Mouse (Mus musculus): ENCODE results near the gene Wwox. TPM values are rescaled to one million over a fixed set of nuclear protein-coding genes. Genes with fewer than 3 reads are reported as not detected.

Wwox gene
- total RNA-seq, 2 experiments from 2014 or later: 10.5 to 11.3 TPM

DNA sequence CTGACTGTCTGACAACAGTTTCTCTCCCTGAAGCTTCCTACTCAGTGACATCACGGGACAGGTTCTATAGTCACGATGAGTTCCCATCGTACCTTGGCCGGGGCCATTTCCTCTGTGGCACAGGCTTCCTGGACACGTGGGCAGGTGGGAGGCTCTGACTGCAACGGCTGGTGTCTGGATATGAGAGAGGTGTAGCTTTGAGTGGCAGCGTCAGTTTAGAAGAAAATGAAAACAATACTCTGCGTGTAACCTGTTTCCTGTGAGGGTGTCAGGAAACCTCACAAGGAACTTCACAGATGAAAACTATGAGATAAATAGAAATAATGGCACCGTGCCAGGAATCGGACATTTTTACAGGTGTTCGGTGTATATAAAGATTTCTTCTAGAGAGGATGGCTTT lies 750.4 kb downstream of the Wwox start:
- DNase-seq: no peak

DNA sequence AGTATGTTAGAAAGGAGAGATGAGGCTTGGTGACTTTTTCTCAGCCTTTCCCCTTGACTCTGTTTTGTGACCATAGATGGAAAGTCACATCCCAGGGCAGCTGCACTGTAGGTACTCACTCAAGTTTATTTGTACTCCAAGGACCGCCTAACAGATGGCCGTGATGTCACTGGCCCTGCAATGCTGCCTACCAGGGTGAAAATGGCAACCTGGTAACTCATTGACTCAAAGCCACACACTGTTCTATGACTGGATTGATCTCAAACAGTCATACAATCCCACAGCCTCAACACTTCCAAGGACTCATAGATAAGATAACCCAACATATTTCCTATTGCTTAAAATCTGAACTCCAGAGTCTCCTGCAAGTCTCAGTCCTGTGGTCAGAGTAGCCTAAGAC lies 754.3 kb downstream of the Wwox start:
- no peak for DNase-seq

DNA sequence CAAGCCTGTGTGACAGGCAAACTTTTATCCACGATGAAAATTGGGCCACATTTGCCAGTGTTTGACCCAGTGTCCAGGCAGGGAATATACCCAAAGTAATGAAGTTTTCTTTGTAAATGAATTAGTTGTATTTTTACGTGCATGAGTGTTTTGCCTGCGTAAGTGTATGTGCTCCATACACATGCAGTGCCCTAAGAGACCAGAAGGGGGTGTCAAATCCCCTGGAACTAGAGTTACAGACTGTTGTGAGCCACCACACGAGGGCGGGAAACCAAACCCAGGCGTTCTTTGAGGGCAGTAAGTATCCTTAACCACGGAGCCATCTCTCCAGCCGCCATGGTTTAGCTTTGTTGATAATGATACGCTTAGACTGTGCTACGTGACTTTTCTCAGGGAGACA lies 755.9 kb downstream of the Wwox start:
- no peak for DNase-seq

DNA sequence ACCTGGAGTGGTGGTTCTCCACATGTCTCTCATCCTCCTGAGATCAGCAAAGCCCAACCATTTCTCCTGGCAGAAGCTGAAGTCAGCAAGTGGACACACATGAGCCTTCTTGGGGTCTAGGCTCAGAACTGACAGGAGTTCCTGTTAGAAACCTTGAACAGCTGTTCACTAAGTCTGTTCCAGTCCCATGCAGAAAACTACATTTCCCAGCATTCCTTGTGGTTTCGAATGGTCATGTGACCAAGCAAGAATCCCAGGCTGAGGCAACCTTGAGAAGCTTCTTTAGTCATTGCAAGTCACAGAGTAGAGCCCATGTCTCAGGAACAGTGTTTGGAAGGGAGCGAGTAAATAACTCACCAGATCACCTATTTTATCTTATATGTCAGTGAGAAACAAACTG lies 757.4 kb downstream of the Wwox start:
- no peak for DNase-seq

DNA sequence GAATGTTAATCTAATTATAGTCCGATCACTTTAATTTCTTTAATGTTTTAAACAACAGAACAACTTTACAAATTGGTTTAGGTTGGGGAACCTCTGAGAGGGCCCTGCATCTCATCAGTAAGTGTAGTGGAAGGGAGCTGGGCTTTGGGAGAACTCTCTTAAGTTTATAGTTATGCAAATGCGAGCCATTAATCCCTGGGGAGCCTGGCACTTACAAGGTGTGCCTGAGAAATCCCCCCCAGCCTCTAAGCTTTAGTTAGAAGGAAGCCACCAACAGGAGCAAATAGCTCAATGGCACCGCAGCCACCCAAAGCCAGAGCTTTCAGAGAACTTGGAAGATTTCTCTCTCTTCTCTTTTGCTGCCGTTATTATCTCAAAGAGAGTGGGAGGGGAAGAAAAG lies 759.7 kb downstream of the Wwox start:
- no peak for DNase-seq

DNA sequence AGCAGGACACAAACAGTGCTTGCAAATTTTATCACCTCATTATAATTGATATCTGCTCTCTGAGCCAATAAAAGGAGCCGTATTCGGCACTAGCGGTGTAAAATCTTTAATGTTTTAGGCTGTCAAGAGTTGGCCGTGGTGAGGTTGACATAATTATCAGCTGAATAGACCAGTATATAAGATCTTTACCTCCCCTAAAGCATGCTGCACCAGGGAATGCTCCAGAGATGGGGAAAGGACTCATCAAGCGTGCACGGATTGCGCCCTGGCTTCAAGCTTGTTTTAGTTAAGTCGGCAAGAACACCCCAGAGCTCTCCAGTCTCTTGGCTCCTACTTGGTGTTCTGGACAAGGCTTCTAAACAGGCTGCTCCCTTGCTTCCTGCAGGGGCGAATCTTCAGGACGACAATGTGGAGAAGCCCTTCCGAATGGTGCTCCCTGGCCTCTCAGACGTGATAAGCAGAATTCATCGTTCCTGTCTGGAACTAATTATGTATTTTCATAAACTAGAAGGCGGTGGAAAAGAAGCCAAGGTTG lies 760.2 kb downstream of the Wwox start:
- no peak for DNase-seq

DNA sequence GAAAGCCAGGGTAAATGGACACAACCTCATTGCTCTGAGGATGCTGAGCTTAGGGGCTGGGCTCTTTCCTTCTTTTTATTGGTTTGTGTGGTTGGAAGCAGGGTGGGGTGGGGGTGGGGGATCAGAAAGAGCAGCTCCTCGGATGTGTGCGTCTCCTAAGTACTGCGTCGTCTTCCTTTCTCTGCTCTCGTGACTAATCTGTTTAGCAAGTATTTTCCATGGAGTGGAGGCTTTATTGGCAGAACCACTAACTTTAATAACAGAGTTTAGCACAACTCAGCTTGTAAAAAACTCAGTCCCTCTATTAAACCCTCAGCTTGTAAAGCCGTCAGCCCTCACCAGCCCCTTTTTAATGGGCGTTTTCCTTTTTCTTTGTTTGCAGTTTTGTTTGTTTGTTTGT lies 762.3 kb downstream of the Wwox start:
- no peak for DNase-seq

DNA sequence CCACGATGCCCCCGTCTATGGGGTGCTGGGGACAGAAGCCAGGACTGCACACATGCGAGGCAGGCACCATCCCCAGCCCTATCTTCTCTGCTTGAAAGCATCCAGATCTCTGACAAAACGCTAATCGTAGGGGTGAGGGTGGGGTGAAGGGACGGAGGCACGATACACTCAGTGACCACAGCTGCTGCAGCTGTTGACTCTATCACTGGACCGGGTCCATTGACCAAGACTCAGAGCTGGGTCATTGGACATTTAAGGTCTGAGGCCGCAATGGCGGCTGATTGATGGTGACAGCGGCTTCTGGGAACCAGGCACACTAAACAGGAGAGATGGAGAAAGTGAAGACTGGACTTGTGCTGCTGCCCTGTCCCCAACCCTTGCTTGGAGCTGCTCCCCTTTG lies 768.0 kb downstream of the Wwox start:
- DNase-seq: no peak

DNA sequence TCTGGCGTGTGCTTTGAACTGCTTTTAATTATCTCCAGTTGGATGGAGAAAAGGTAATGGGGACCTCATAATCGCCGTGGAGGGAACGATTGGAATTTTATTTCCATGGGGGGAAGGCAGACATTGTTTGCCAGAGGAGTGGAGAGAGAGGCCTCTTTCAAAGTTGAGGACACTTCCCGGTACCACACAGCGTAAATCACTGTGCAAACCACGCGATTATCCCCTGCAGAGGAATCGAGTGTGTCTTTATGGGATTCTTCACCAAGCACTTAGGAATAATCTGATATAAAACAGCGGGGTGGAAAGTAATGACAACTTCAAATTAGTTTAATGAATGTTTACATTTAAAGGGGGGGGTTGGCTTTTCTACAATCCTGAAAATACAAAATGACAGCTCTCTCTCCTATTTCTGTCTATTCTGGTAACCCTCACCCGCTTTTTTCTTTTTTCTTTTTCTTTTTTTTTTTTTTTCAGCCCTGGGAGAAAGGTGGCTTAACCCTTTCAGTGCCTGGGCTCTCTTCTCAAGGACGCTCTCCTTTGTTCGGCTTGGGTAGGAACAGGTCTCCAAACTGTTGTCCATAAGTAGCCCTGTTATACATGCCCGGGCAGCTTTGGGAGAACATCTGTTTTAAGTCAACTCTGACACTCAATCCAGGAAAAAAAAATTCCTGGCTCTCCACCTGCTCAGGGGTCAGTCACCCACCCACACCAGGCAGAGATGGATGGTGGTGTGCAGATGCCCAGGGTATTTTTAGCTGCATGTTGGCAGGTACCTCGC lies 769.1 kb downstream of the Wwox start:
- no peak for DNase-seq

DNA sequence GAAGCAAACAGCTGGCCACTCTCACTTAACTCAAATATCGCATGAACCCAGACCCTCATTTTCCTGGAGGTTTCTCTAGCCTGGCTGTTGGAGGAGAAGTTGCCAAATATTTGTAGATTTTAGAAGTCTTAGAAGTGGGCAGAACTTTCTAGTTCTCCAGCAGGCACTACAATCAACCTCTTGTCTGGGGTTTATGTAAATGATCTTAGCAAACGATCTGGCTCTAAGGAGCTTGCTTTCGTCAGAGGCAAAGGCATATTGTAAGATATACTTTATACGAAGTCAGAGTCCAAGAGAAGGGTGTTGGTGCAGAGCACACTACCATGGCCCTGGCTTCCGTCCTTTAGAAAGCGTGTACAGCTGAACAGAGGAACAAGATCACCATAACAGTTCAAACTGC lies 770.6 kb downstream of the Wwox start:
- no peak for DNase-seq

DNA sequence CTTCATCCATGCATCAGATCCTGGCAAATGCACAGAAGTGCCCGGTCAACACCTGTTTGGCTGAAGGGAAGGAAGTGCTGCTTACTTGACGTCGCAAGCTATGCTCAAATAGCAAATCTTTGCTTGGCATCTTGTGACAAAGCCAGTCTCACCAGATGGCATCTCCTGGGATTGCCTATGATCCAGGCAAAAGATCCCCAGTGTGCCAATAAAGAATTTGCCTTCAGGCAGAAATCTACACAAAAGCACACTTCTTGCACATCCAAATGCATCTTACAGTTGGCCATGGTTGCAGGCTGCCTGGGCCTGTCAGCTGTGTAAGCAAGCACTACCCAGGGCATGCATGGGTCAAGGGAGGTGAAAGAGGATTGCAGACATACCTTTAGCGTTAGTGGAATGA lies 773.7 kb downstream of the Wwox start:
- DNase-seq: no peak

DNA sequence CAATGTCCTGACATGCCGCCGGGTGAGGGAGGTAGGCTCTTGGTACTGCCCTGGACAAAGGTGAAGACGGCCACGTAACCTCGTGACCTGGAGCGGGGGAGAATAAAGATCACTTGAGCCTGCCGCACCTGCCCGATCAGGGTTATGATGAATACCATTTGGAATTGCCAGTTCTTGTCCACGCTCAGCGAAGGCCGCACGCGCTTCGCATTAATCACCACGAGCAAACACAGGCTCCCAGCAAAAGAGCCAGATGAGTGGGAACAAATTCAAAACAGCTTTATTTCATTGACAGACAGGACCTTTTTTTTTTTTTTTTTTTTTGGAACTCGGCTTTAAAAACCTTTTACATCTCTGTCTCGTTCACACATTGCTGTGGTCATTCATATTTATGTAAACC lies 775.4 kb downstream of the Wwox start:
- DNase-seq: no peak

DNA sequence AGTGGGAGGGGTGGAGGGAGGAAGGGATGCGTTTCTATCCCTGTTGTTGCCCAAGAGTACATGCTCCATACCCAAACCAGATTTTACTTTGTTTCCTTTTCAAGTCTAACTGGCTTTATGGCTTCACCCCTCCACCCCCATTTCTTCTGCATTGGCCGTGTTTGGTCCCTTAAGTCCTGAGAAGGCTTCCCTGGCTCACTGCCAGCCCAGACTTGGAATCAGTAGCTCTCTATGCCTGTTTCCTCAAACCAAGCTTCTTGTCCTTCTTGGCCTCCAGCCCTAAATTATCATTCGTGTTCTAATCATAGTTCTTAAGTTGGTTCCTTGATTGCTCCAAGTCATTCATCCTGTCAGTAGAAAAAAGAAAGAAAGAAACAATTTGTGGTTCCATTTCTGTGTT lies 777.3 kb downstream of the Wwox start:
- DNase-seq: peak; percentile 21

DNA sequence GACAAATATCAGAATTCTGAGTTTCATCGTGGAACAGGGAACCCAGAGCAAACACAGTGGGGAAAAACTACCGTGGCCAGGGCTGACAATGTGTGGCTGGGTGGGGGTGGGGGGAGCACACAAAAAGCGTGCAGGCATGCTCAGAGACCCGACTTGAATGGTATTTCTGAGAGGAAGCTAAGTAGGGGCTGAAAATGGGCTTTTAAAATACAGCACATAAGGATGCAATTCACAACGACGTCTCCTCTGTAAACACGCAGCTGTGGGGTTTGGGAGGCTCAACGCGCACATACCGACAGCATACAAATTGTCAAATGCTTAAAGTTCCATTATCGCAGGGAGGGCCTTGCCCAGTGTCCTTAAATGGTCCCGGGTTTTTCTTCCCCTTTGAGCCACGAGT lies 783.1 kb downstream of the Wwox start:
- no peak for DNase-seq

DNA sequence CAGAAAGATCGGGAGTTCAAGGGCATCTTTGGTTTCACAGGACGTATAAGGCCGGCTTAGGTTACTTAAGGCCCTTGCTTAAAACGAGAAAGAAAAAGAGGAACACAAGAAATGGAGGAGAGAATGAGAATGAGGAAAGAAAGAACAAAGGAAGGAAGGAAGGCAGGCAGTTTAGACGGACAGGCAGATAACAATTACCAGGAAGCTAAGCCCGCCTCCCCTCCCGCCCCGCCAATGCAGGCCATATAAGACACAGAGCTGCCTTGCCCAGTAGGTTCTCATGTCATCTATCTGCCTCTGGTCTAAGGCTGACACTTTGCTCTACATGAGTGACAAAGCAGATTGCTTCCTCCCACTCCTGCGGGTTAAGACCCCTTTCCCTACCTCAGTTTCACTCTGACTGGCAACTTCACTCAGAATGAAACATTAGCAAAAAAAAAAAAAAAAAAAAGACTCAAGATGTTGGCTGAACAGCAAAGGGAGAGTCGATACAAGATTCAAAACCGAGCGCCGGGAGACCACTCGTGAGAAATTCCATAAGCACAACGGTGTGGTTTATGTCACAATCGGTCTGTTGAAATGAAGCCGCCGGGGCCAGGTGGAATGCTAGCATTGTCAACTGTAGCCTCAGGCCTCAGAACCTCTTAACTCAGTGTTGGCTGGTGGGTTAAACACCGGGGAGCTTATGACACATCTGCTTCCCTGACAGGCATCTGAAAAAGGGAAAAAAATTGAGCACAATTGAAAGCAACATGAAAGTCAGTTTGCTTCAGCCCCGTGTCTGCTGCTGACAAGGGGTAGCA lies 787.5 kb downstream of the Wwox start:
- DNase-seq: no peak

DNA sequence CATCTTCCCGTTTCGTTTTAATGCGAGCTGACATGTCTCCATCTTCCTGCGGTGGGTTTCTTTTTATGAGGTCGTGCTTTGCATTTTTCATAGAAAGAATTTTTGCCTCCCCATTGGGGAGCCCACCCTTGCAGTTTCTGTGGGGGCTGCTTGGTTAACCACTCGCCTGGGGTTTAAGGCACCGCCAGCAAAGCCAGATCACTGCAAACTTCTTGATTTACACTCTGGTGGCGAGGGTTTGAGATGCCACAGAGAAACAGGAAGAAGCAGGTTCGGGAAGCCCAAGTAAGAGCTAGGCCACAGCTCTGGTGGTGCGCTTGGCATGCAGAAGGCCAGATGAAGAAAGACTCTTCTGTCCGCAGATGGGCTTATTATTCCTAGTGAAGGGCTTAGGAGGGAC lies 789.4 kb downstream of the Wwox start:
- no peak for DNase-seq

DNA sequence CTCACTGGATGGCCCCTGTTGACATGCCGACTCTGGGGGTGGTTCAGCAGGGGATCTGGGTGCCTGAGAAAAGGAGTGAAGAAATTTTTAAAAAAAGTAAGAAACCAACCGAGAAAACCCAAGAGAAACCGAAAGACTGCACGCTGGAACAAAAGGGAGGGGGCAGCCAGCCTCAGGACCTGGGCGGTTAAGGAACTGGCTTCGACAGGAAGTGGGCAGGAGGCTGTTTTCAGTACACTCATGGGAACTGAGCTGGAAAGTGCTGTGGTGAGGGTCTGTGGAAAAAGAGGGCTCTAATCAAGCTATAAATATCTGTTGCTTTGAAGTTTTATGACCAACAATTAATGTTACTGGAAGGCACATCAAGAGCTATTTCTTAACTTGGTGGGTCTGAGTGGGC lies 794.6 kb downstream of the Wwox start:
- no peak for DNase-seq

DNA sequence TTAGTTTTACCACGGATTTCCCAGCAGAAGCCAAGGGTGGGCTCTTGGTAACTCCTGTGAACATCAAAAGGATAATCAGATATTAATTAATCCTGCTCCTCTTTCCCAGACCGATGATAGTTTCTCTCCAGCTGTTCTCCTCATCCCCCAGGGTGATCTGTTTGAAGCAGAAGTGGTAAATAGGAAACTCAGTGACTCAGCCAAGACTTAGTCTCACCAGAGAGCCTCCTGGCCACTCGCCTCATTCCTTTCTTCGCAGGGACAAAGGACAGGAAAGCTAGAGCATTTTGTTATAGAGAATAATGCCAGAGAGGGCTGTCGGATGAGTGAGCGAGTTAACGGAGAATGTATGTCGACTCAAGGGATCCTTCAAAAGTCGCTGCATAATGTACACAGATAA lies 798.1 kb downstream of the Wwox start:
- DNase-seq: peak; percentile 23

DNA sequence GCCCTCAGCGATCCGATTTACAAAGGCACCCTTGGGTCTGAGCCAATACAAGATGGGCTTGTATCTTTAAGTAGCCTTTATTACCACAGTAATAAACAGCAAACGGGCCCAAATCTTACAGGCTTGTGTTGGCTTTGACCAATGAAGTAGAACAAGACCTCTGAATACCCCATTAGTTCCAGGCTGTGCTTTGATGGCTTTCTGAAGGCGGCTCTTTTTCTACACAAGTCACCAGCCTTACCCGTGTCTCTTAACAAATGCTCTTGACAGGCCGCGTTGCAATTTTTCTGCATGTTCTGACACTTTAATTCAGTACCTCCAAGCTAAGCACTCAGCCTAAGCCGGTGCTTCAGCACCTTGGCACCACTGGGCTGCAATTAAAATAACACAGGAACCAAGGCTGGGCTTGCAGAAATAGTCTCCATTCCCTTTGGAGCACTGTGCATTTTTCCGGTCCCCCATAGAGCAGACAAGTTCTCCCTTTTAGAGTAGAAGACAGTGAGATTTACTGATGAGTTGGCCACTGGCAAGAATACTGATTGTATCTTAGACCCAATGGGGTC lies 804.1 kb downstream of the Wwox start:
- DNase-seq: no peak

DNA sequence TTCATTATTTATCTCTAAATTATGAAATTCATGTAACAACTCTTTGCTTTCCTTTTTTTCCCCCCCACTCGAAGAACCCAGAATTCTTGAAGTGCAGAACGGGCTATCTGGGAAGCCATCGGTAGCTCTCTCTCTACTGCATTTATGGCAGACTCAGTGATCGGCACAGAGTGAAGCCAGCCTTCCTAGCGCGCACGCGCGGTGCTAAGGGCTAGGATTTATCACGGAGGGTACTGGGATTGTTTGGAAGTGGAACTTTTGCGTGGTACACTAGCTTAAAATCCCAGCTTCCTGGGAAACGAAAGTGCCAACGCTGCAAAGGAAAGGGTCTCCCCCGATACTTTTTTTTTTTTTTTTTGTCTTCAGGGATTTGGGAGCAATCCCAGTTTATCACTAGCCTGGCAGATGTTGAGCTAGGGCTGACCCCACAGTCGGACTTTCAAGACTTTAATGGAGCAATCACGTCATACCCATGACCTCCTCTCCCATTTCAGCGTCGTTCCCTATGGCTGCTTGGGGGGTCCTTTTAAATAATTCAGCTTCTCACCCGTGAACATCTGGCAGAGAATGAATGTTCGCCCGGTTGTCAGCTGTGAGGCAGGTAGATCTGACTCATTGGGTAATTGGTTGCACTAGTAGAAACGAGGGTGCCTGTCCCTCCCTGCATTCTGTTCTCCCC lies 810.4 kb downstream of the Wwox start:
- DNase-seq: peak; percentile 21

DNA sequence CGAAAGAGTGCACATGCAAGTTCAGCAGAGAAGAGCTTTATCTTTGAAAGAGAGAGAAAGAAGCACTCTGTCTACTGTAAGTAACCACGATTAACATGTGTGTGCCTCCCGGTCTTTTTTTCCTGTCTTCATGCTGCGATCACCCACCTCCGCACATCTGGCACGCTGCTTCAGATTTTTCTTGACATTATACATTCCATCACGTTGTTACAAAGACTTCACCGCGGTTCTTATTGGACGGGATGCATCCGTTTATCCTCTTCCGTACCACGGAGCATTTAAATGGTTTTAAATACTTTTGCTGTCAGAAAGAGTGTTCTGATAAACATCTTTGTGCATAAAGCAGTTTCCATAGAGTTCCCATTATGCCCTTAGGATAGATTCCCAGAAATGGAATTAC lies 816.1 kb downstream of the Wwox start:
- no peak for DNase-seq

DNA sequence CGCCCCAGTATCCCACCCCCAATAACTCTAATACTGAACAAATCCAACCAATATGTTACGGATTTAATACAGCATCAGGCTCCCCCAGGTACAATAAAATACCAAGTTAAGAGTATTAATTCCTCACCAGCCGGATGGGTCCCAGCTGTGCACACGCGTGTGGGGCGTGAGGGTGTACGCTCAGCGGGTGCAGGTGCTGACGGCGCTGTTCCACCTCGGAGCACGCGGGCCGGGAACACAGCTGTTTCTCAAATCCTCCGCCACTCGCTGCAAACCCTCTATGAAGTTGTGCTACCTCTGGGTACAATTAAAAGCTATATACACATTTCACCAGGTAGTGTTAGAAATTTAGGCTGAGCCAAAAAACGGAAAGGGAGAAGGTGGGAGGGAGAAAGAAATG lies 818.0 kb downstream of the Wwox start:
- DNase-seq: no peak

DNA sequence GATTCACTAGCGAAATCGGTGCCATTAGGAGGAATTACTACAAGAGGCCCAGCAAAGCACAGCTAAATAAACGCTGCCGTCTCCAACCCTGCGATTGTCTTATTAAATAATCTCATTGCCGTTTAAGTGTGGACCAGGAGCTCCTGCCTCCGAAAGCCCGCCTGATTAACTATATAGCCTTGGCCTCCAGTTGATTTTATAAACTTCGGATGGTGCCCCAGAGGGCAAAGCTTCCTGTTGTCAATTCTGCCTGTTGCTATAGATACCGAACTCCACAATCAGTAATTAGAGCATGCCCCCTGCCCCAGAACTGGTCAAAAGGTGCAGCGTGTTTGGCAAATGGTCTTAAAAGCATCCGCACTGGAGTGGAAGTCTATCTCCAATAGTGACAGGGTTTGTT lies 820.4 kb downstream of the Wwox start:
- DNase-seq: no peak
